Mouse (Mus musculus) kidney, embryonic 16.5 days (tissue): ENCODE measurements at regions not wholly inside any gene's neighbourhood (a gene's known extent, or its start where the extent isn't known, plus 50 kb on each side); places are given as distances from the start of the nearest gene placed in this dataset.

Experiments used
- ATAC-seq: fragments of 200-750 bp; cut with Nextera tagmentation; 2 replicates; pipeline ENCODE4 v1.8.0; 2017; ENCODE audit warnings: moderate TSS enrichment; ENCODE audit not compliant: low FRiP score, low TSS enrichment
- H3K27ac ChIP-seq: fragments of 300-500 bp; sonication (generic); 2 replicates; pipeline ENCODE4 v1.5.1; 2014; ENCODE audit warnings: low read length
- H3K27me3 ChIP-seq: fragments of 300-500 bp; sonication (generic); 2 replicates; pipeline ENCODE4 v1.6.1; 2014; ENCODE audit warnings: low read length, control low read depth, mixed read lengths; ENCODE audit not compliant: insufficient read depth
- H3K36me3 ChIP-seq: fragments of 300-500 bp; sonication (generic); 2 replicates; pipeline ENCODE4 v1.6.1; 2014; ENCODE audit warnings: low read length, control low read depth, mixed read lengths; ENCODE audit not compliant: insufficient read depth
- H3K4me1 ChIP-seq: fragments of 300-500 bp; sonication (generic); 2 replicates; pipeline ENCODE4 v1.6.1; 2014; ENCODE audit warnings: low read length, control low read depth, mixed read lengths; ENCODE audit not compliant: insufficient read depth
- H3K4me2 ChIP-seq: fragments of 300-500 bp; sonication (generic); replicated peaks from 2 replicates; pipeline ENCODE4 v1.6.1; 2014; ENCODE audit warnings: low read depth, low read length
- H3K4me3 ChIP-seq: fragments of 300-500 bp; sonication (generic); 2 replicates; pipeline ENCODE4 v1.5.1; 2014; ENCODE audit warnings: mild to moderate bottlenecking, low read length
- H3K9ac ChIP-seq: fragments of 300-500 bp; sonication (generic); replicated peaks from 2 replicates; pipeline ENCODE4 v1.6.1; 2014; ENCODE audit warnings: low read length
- H3K9me3 ChIP-seq: fragments of 300-500 bp; sonication (generic); 2 replicates; pipeline ENCODE4 v1.6.1; 2016; ENCODE audit warnings: low read length, control low read depth
- WGBS: fragments of 180-500 bp; shearing (Covaris S2); extraction: QIAGEN DNeasy Blood & Tissue Kit; methylation state at CpG from one replicate; pipeline ENCODE4 v1.1.7; 2014; 5-methylcytosine and 5-hydroxymethylcytosine counted together

- H3K4me3 ChIP-seq = no peak overlapping the region
- H3K9ac ChIP-seq = no peak overlapping the region
- WGBS = 88% methylated on average over 4 of the region's 4 CpGs
- H3K27ac ChIP-seq = no peak overlapping the region
- no peaks in the 10 kb centered on the region for H3K27me3 ChIP-seq
- no peak for ATAC-seq
- H3K4me2 ChIP-seq = no peak overlapping the region
- no peaks in the 10 kb centered on the region for H3K36me3 ChIP-seq
- H3K9me3 ChIP-seq = no peaks in the 10 kb centered on the region
- no peaks in the 10 kb centered on the region for H3K4me1 ChIP-seq
These were observed 57.3 kb upstream of the Myo16 start for GRCm38 (mm10) chr8:10096413-10096812.

GRCm38 (mm10) chr8:10096968-10097547 lies 56.7 kb upstream of the Myo16 start:
- Histone ChIP-seq H3K9me3 (no peaks in the 10 kb centered on the region), H3K9ac (no peak overlapping the region), H3K4me1 (no peaks in the 10 kb centered on the region), H3K36me3 (no peaks in the 10 kb centered on the region), H3K27me3 (no peaks in the 10 kb centered on the region), H3K27ac (no peak overlapping the region), H3K4me2 (no peak overlapping the region), H3K4me3 (no peak overlapping the region)
- ATAC-seq = peak; percentile 71
- WGBS = 55% methylated on average over 9 of the region's 9 CpGs
